Mouse (Mus musculus): ENCODE results near the gene Lrrc36.
A peak's percentile ranks its signal among the peaks of the same experiment; 100 is the strongest.

The Lrrc36 gene

GRCm38 (mm10) chr8:105389096-105389495 is 24.3 kb upstream of the Lrrc36 start:
- no peaks in the 10 kb centered on the region; the same call in 1 of the 2 replicates for H3K9me3 ChIP-seq (ENCODE audit: low read length)
- peaks cover 30% of the 10 kb centered on the region for H3K27me3 ChIP-seq (ENCODE audit: insufficient read depth, low read length)
- no peaks in the 10 kb centered on the region for H3K36me3 ChIP-seq (ENCODE audit: insufficient read depth, low read length)
- no peak for TF ChIP-seq CTCF (conservative IDR thresholded peaks at IDR 0.05; ENCODE audit: low read length)
- H3K4me3 ChIP-seq (replicated peaks; ENCODE audit: low read length) = no peak overlapping the region
- peaks cover 14% of the 10 kb centered on the region for H3K4me1 ChIP-seq (replicated peaks; ENCODE audit: low read depth, low read length)

DNA sequence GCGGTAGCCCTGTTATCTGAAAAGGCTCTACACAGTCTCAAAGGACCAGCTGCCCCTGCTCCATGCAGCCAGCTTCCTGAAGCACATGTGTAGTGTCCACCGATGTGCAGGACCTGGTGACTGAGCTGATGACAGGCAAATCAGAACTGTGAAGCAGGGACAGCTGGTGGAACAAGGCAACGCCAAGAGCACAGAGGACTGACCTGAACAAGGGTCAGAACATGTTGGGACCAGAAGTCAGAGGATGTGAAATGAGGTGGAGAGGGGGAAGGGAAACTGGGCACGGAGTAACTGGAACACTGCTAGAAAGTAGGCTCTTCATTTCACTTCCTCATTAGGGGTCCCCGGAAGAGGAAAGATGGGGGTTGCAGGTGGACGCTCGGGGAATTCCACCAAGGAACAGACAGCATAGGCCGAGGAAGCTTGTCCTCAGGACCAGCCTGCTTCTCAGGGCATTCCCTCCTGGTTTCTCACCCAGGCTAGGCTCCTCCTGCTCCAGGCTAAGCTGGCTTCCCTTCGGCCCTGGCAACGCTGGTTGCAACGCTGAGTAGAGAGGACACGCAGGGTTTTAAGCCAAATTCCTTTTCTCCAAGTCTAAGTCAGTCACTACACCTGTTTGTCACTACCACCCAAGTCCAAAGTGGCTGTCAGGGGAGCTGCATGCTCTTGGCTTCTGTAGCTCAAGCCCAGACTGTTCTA is 20.1 kb upstream of the Lrrc36 start:
- H3K4me3 ChIP-seq (replicated peaks; ENCODE audit: low read length) = no peak overlapping the region
- peaks cover 22% of the 10 kb centered on the region for H3K27me3 ChIP-seq (ENCODE audit: insufficient read depth, low read length)
- TF ChIP-seq CTCF (conservative IDR thresholded peaks at IDR 0.05; ENCODE audit: low read length) (no peak), NANOG (IDR thresholded peaks at IDR 0.05; ENCODE audit: borderline replicate concordance, low read length) (no peak), POU5F1 (IDR thresholded peaks at IDR 0.05; ENCODE audit: borderline replicate concordance, low read length) (no peak)
- H3K36me3 ChIP-seq (ENCODE audit: insufficient read depth, low read length) = no peaks in the 10 kb centered on the region
- H3K9me3 ChIP-seq (ENCODE audit: low read length) = no peaks in the 10 kb centered on the region; the same call in 1 of the 2 replicates
- H3K4me1 ChIP-seq (replicated peaks; ENCODE audit: low read depth, low read length) = peaks cover 54% of the 10 kb centered on the region

DNA sequence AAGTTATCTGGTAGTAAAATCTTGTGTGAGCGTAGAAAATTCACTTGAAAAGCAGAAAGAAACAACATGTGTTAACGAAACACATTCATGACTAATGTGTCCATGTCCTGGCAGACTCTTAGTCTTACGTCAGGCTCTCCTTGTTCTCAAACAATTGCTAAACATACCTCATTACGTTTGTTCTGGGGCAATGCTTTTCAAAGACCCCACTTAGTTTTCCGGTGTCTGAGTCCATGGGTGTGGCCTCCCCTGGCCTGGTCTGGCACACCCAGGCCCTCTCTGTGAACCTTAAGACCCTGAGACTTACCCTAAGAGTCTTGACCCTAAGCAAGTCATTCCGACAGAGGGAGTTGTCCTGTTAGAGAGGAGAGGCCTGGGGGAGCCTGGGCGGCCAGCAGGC is 19.5 kb upstream of the Lrrc36 start:
- no peaks in the 10 kb centered on the region; the same call in 1 of the 2 replicates for H3K9me3 ChIP-seq (ENCODE audit: low read length)
- no peak overlapping the region for H3K4me3 ChIP-seq (replicated peaks; ENCODE audit: low read length)
- H3K27me3 ChIP-seq (ENCODE audit: insufficient read depth, low read length) = peaks cover 22% of the 10 kb centered on the region
- TF ChIP-seq POU5F1 (IDR thresholded peaks at IDR 0.05; ENCODE audit: borderline replicate concordance, low read length) (no peak), CTCF (conservative IDR thresholded peaks at IDR 0.05; ENCODE audit: low read length) (no peak), NANOG (IDR thresholded peaks at IDR 0.05; ENCODE audit: borderline replicate concordance, low read length) (no peak)
- no peaks in the 10 kb centered on the region for H3K36me3 ChIP-seq (ENCODE audit: insufficient read depth, low read length)
- H3K4me1 ChIP-seq (replicated peaks; ENCODE audit: low read depth, low read length) = peaks cover 56% of the 10 kb centered on the region

- TF ChIP-seq NANOG (IDR thresholded peaks at IDR 0.05; ENCODE audit: borderline replicate concordance, low read length) (no peak), CTCF (conservative IDR thresholded peaks at IDR 0.05; ENCODE audit: low read length) (peak; percentile 94)
- Histone ChIP-seq H3K4me1 (replicated peaks; ENCODE audit: low read depth, low read length) (peaks cover 69% of the 10 kb centered on the region), H3K36me3 (ENCODE audit: insufficient read depth, low read length) (no peaks in the 10 kb centered on the region), H3K9me3 (ENCODE audit: low read length) (no peaks in the 10 kb centered on the region), H3K27me3 (ENCODE audit: insufficient read depth, low read length) (peaks cover 12% of the 10 kb centered on the region), H3K4me3 (replicated peaks; ENCODE audit: low read length) (no peak overlapping the region)
These were observed 15.6 kb upstream of the Lrrc36 start for GRCm38 (mm10) chr8:105397747-105398146.

- Histone ChIP-seq H3K4me3 (replicated peaks; ENCODE audit: low read length) (no peak overlapping the region), H3K9me3 (ENCODE audit: low read length) (no peaks in the 10 kb centered on the region)
- TF ChIP-seq CTCF (conservative IDR thresholded peaks at IDR 0.05; ENCODE audit: low read length) (no peak), POU5F1 (IDR thresholded peaks at IDR 0.05; ENCODE audit: borderline replicate concordance, low read length) (no peak), NANOG (IDR thresholded peaks at IDR 0.05; ENCODE audit: borderline replicate concordance, low read length) (no peak)
These were observed 13.4 kb upstream of the Lrrc36 start for GRCm38 (mm10) chr8:105400016-105400415.

GRCm38 (mm10) chr8:105403467-105403866 is 9.9 kb upstream of the Lrrc36 start:
- TF ChIP-seq CTCF (conservative IDR thresholded peaks at IDR 0.05; ENCODE audit: low read length) = no peak
- TF ChIP-seq POU5F1 (IDR thresholded peaks at IDR 0.05; ENCODE audit: borderline replicate concordance, low read length) = no peak
- no peak for TF ChIP-seq NANOG (IDR thresholded peaks at IDR 0.05; ENCODE audit: borderline replicate concordance, low read length)
- H3K36me3 ChIP-seq (ENCODE audit: insufficient read depth, low read length) = no peaks in the 10 kb centered on the region
- no peaks in the 10 kb centered on the region; the same call in 1 of the 2 replicates for H3K27me3 ChIP-seq (ENCODE audit: insufficient read depth, low read length)
- peaks cover 13% of the 10 kb centered on the region for H3K4me1 ChIP-seq (replicated peaks; ENCODE audit: low read depth, low read length)
- no peaks in the 10 kb centered on the region for H3K9me3 ChIP-seq (ENCODE audit: low read length)
- no peak overlapping the region for H3K4me3 ChIP-seq (replicated peaks; ENCODE audit: low read length)

More at GRCm38 (mm10) chr8:105400016-105400415, 13.4 kb upstream of the Lrrc36 start:
- peaks cover 4% of the 10 kb centered on the region for H3K27me3 ChIP-seq (ENCODE audit: insufficient read depth, low read length)
- H3K36me3 ChIP-seq (ENCODE audit: insufficient read depth, low read length) = no peaks in the 10 kb centered on the region
- peaks cover 46% of the 10 kb centered on the region for H3K4me1 ChIP-seq (replicated peaks; ENCODE audit: low read depth, low read length)

GRCm38 (mm10) chr8:105404496-105404895 is 8.9 kb upstream of the Lrrc36 start:
- TF ChIP-seq CTCF (conservative IDR thresholded peaks at IDR 0.05; ENCODE audit: low read length) (no peak), POU5F1 (IDR thresholded peaks at IDR 0.05; ENCODE audit: borderline replicate concordance, low read length) (no peak), NANOG (IDR thresholded peaks at IDR 0.05; ENCODE audit: borderline replicate concordance, low read length) (no peak)
- Histone ChIP-seq H3K9me3 (ENCODE audit: low read length) (no peaks in the 10 kb centered on the region), H3K4me1 (replicated peaks; ENCODE audit: low read depth, low read length) (peaks cover 13% of the 10 kb centered on the region), H3K27me3 (ENCODE audit: insufficient read depth, low read length) (no peaks in the 10 kb centered on the region; the same call in 1 of the 2 replicates), H3K36me3 (ENCODE audit: insufficient read depth, low read length) (no peaks in the 10 kb centered on the region), H3K4me3 (replicated peaks; ENCODE audit: low read length) (no peak overlapping the region)

DNA sequence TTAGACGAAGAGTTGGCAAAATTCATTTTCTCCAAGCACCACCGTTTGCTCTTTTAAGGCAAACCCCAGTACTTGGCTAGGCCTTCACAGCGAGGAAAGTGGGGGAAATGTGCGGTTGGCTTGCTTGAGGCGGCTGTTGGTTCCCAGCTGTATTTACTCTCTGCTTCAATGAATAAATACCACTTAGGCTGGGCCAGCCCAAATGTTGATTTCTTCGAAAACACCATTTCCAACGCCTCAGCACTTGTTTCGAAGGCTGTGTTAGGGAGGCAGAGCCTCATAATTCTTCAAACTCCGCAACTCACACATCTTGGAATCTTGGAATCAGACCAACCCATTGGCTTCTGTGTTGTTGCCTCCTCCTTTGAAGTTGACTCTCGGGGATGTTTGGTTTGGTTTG is 7.0 kb upstream of the Lrrc36 start:
- no peaks in the 10 kb centered on the region; the same call in 1 of the 2 replicates for H3K27me3 ChIP-seq (ENCODE audit: insufficient read depth, low read length)
- H3K4me1 ChIP-seq (replicated peaks; ENCODE audit: low read depth, low read length) = peaks cover 4% of the 10 kb centered on the region
- no peaks in the 10 kb centered on the region for H3K9me3 ChIP-seq (ENCODE audit: low read length)
- TF ChIP-seq NANOG (IDR thresholded peaks at IDR 0.05; ENCODE audit: borderline replicate concordance, low read length) (no peak), POU5F1 (IDR thresholded peaks at IDR 0.05; ENCODE audit: borderline replicate concordance, low read length) (no peak), CTCF (conservative IDR thresholded peaks at IDR 0.05; ENCODE audit: low read length) (no peak)
- H3K4me3 ChIP-seq (replicated peaks; ENCODE audit: low read length) = no peak overlapping the region
- H3K36me3 ChIP-seq (ENCODE audit: insufficient read depth, low read length) = no peaks in the 10 kb centered on the region

GRCm38 (mm10) chr8:105408331-105408730 is 5.0 kb upstream of the Lrrc36 start:
- H3K27me3 ChIP-seq (ENCODE audit: insufficient read depth, low read length) = peaks cover 8% of the 10 kb centered on the region
- no peak for TF ChIP-seq CTCF (conservative IDR thresholded peaks at IDR 0.05; ENCODE audit: low read length)
- TF ChIP-seq NANOG (IDR thresholded peaks at IDR 0.05; ENCODE audit: borderline replicate concordance, low read length) = no peak
- TF ChIP-seq POU5F1 (IDR thresholded peaks at IDR 0.05; ENCODE audit: borderline replicate concordance, low read length) = no peak
- no peak overlapping the region for H3K4me3 ChIP-seq (replicated peaks; ENCODE audit: low read length)
- no peaks in the 10 kb centered on the region for H3K36me3 ChIP-seq (ENCODE audit: insufficient read depth, low read length)
- H3K9me3 ChIP-seq (ENCODE audit: low read length) = peaks cover 6% of the 10 kb centered on the region; the same call in 1 of the 2 replicates
- H3K4me1 ChIP-seq (replicated peaks; ENCODE audit: low read depth, low read length) = peaks cover 4% of the 10 kb centered on the region; the same call in 1 of the 2 replicates

All from E14TG2a.4 (cell line).